ENCODE assay signal across 9 mouse cellular contexts in the genomic region with DNA sequence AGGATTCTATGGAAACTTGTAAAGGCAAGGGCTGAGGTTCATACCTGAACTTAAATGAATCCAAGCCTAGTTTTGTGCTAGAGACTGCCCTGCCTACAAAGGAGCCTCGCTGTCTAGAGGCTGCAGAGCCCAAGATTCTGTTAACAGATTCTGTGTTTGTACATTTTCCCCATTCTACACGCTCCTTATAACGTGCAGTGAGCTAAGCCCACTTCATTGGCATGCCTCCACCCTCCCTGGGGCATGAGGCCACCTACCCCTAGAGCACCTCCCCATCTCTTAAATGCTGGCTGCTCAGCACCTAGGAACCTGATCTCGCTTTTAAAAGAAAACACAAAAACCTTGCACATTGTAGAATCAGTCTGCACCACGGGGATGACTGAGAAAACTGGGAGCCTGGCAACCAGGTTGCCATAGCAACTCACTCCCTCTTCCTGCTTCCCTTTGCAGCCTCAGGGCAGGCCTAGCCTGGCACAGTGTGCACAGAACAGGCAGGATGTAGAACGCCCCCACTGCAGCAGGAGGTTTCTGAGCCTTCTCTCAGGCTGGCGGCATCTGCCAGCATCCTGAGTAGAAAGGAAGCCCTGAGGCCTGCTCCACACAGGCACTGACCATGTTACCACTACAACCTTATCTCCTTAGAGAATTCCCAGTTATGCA.
DNase-seq lines count a peak whose midpoint lies in the region; ATAC-seq lines count a peak whose summit lies in the region.
"Had no signal": no experiment of that assay in that cellular context is flagged by ENCODE, and none has a peak within 500 bp of the region (broad histone marks: within the 10 kb centered on the region; RNA-seq: fewer than 3 reads in every experiment).

No protein-coding gene starts in this region.

- peaks cover 15% of the 10 kb centered on the region for H3K4me1 ChIP-seq in embryonic facial prominence, embryonic 10.5 days
- H3K4me1 ChIP-seq in hindbrain, embryonic 16.5 days (ENCODE audit: control insufficient read depth, insufficient read depth, low read depth, low read length) = peaks cover 23% of the 10 kb centered on the region
- peaks cover 5% of the 10 kb centered on the region for H3K4me1 ChIP-seq in limb, embryonic 15.5 days
- H3K4me1 ChIP-seq in stomach, embryonic 14.5 days (ENCODE audit: control insufficient read depth, insufficient read depth, low read length) = no peaks in the 10 kb centered on the region

- no peaks in the 10 kb centered on the region for H3K36me3 ChIP-seq in embryonic facial prominence, embryonic 10.5 days (replicated peaks)
- H3K36me3 ChIP-seq in hindbrain, embryonic 16.5 days (ENCODE audit: control insufficient read depth, insufficient read depth, low read length) = no peaks in the 10 kb centered on the region
- no peaks in the 10 kb centered on the region for H3K36me3 ChIP-seq in limb, embryonic 15.5 days
- no peaks in the 10 kb centered on the region for H3K36me3 ChIP-seq in stomach, embryonic 14.5 days (ENCODE audit: control insufficient read depth, insufficient read depth, low read length)

- 30% methylated on average over 7 of the region's 7 CpGs for WGBS in embryonic facial prominence, embryonic 10.5 days
- 7% methylated on average over 7 of the region's 7 CpGs for WGBS in hindbrain, embryonic 16.5 days
- 24% methylated on average over 7 of the region's 7 CpGs for WGBS in limb, embryonic 15.5 days
- WGBS in stomach, embryonic 14.5 days = 37% methylated on average over 7 of the region's 7 CpGs

- no peak overlapping the region for H3K4me3 ChIP-seq in embryonic facial prominence, embryonic 10.5 days
- H3K4me3 ChIP-seq in hindbrain, embryonic 16.5 days (ENCODE audit: low read length) = no peak overlapping the region
- H3K4me3 ChIP-seq in limb, embryonic 15.5 days = no peak overlapping the region
- no peak overlapping the region for H3K4me3 ChIP-seq in stomach, embryonic 14.5 days (ENCODE audit: low read depth, low read length)

- peak; percentile 86 to 92 for DNase-seq in cerebellum, adult 18-20 months
- peak; percentile 68 for DNase-seq in embryonic facial prominence, embryonic 10.5 days (ENCODE audit: low spot score)
- DNase-seq in ovary, postnatal 14 days (ENCODE audit: low spot score) = no peak
- DNase-seq in adrenal gland, adult 2 months = no peak
- DNase-seq in urinary bladder, postnatal 10 days (ENCODE audit: low spot score) = no peak

- peak overlapping the region; percentile 61 for H3K27ac ChIP-seq in embryonic facial prominence, embryonic 10.5 days (replicated peaks)
- H3K27ac ChIP-seq in hindbrain, embryonic 16.5 days (ENCODE audit: low read depth, low read length) = peak overlapping the region; percentile 94
- no peak overlapping the region for H3K27ac ChIP-seq in limb, embryonic 15.5 days
- no peak overlapping the region for H3K27ac ChIP-seq in stomach, embryonic 14.5 days (ENCODE audit: low read length)
- H3K27ac ChIP-seq: liver, embryonic 14.5 days had no signal

- H3K4me2 ChIP-seq in hindbrain, embryonic 16.5 days (ENCODE audit: low read length) = peak overlapping the region; percentile 27
- H3K4me2 ChIP-seq in limb, embryonic 15.5 days = no peak overlapping the region
- no peak overlapping the region for H3K4me2 ChIP-seq in stomach, embryonic 14.5 days (replicated peaks; ENCODE audit: low read depth, low read length)

- H3K9me3 ChIP-seq in embryonic facial prominence, embryonic 10.5 days = no peaks in the 10 kb centered on the region
- no peaks in the 10 kb centered on the region for H3K9me3 ChIP-seq in hindbrain, embryonic 16.5 days (ENCODE audit: control insufficient read depth, low read length)
- no peaks in the 10 kb centered on the region for H3K9me3 ChIP-seq in limb, embryonic 15.5 days
- no peaks in the 10 kb centered on the region for H3K9me3 ChIP-seq in stomach, embryonic 14.5 days (ENCODE audit: control insufficient read depth, low read depth, low read length)

- peak; percentile 98 for ATAC-seq in hindbrain, embryonic 16.5 days
- ATAC-seq in limb, embryonic 15.5 days (ENCODE audit: insufficient number of reproducible peaks, low FRiP score, low TSS enrichment, low read depth) = peak; percentile 61; the same call in 1 of the 2 replicates
- peak; percentile 56 for ATAC-seq in stomach, embryonic 14.5 days (ENCODE audit: insufficient number of reproducible peaks, insufficient read depth, low FRiP score, low read depth)

- H3K9ac ChIP-seq in hindbrain, embryonic 16.5 days (ENCODE audit: low read depth, low read length) = peak overlapping the region; percentile 57
- H3K9ac ChIP-seq in limb, embryonic 15.5 days = no peak overlapping the region
- no peak overlapping the region for H3K9ac ChIP-seq in stomach, embryonic 14.5 days (replicated peaks; ENCODE audit: low read depth, low read length)
- H3K9ac ChIP-seq: liver, embryonic 14.5 days had no signal

- no peaks in the 10 kb centered on the region for H3K27me3 ChIP-seq in embryonic facial prominence, embryonic 10.5 days (replicated peaks; ENCODE audit: low read depth, poor library complexity, severe bottlenecking)
- H3K27me3 ChIP-seq in hindbrain, embryonic 16.5 days (replicated peaks; ENCODE audit: control insufficient read depth, insufficient read depth, low read length) = no peaks in the 10 kb centered on the region
- no peaks in the 10 kb centered on the region for H3K27me3 ChIP-seq in limb, embryonic 15.5 days
- H3K27me3 ChIP-seq in stomach, embryonic 14.5 days (ENCODE audit: control insufficient read depth, insufficient read depth, low read length) = no peaks in the 10 kb centered on the region

Comparison
In these comparisons a context has a peak if more than half of its experiments do, and no peak if none do; other contexts are left out.
1. DNase-seq: peak in cerebellum, adult 18-20 months (2 of 2) and embryonic facial prominence, embryonic 10.5 days (single experiment); none in ovary, postnatal 14 days (single experiment), adrenal gland, adult 2 months (single experiment) and urinary bladder, postnatal 10 days (single experiment).
2. H3K27ac ChIP-seq: peak in embryonic facial prominence, embryonic 10.5 days (single experiment) and hindbrain, embryonic 16.5 days (single experiment); none in limb, embryonic 15.5 days (single experiment) and stomach, embryonic 14.5 days (single experiment).
3. Peak in every context shown above with its lines, with median percentiles within 50 percentile points of each other: ATAC-seq.